Mouse (Mus musculus) hindbrain, postnatal 0 days (tissue): ENCODE data around the gene Abl1. TPM values are rescaled to one million over a fixed set of nuclear protein-coding genes. Genes with fewer than 3 reads are reported as not detected.

ENCODE experiments used
- ATAC-seq: fragments of 200-750 bp; cut with Nextera tagmentation; 2 replicates; pipeline ENCODE4 v1.8.0; 2017; ENCODE audit warnings: mild to moderate bottlenecking, moderate TSS enrichment, moderate library complexity
- DNase-seq: peaks from one replicate; pipeline ENCODE4 v3.0.0-alpha.2; 2015; ENCODE audit warnings: low spot score
- H3K27ac ChIP-seq: fragments of 300-500 bp; sonication (generic); 2 replicates; pipeline ENCODE4 v1.5.1; 2014; ENCODE audit warnings: mild to moderate bottlenecking
- H3K27me3 ChIP-seq: fragments of 300-500 bp; sonication (generic); 2 replicates; pipeline ENCODE4 v1.6.1; 2014; ENCODE audit warnings: low read length, mixed read lengths; ENCODE audit not compliant: insufficient read depth
- H3K36me3 ChIP-seq: fragments of 300-500 bp; sonication (generic); 2 replicates; pipeline ENCODE4 v1.6.1; 2014; ENCODE audit warnings: low read length, mixed read lengths; ENCODE audit not compliant: insufficient read depth
- H3K4me1 ChIP-seq: fragments of 300-500 bp; sonication (generic); 2 replicates; pipeline ENCODE4 v1.6.1; 2014; ENCODE audit warnings: antibody characterized with exemption, low read length, mixed read lengths; ENCODE audit not compliant: insufficient read depth
- H3K4me2 ChIP-seq: fragments of 300-500 bp; sonication (generic); 2 replicates; pipeline ENCODE4 v1.6.1; 2014; ENCODE audit warnings: low read depth, mild to moderate bottlenecking, low read length, moderate library complexity, mixed read lengths
- H3K4me3 ChIP-seq: fragments of 300-500 bp; sonication (generic); 2 replicates; pipeline ENCODE4 v1.5.1; 2014; ENCODE audit warnings: low read length
- H3K9ac ChIP-seq: fragments of 300-500 bp; sonication (generic); replicated peaks from 2 replicates; pipeline ENCODE4 v1.6.1; 2014; ENCODE audit warnings: mild to moderate bottlenecking, low read length, moderate library complexity, mixed read lengths
- H3K9me3 ChIP-seq: fragments of 300-500 bp; sonication (generic); 2 replicates; pipeline ENCODE4 v1.6.1; 2016; ENCODE audit warnings: low read length, mixed read lengths
- CTCF ChIP-seq: IDR thresholded peaks from 2 replicates; pipeline ENCODE4 v1.5.1; 2016; ENCODE audit warnings: antibody characterized with exemption, control low read depth, low read depth
- WGBS: fragments of 180-500 bp; shearing (Covaris S2); extraction: QIAGEN DNeasy Blood & Tissue Kit; methylation state at CpG from one replicate; pipeline ENCODE4 v1.1.7; 2014; 5-methylcytosine and 5-hydroxymethylcytosine counted together
- polyA plus RNA-seq: library from polyadenylated mRNA; unstranded; fragments of >200 nt; fragmentation: Nextera tagmentation; extraction: Ambion mirVana; gene quantifications from 2 replicates; pipeline ENCODE4 v1.2.1, GENCODE M21; 2015
- total RNA-seq: library from RNA; depleted of rRNA; stranded (reverse); fragments of >200 nt; gene quantifications from 2 replicates; pipeline ENCODE4 v1.2.3, GENCODE M21; 2014

The Abl1 gene
- total and polyA plus RNA-seq, 2 experiments from 2014 or later: 13.1 to 57.5 TPM

DNA sequence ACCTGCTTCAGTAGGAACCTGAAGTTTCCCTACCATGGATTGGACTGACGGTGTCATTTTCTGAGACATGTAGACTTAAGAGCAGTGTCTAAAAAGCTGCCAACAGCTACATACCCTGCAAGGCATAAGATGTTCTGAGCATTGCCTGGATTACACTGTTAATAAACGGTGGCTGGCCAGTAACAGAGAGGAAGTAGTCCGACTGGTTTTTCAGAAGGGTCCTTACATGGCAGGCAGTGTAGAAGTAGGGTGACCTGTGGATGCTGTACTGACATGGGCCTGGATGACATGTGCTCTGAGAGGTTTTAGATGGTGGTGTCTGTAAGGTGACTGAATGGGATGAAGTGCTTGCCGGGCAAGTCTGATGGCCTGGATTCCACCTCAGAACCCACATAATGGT lies 79.6 kb downstream of the Abl1 start:
- ATAC-seq (no peak), DNase-seq (no peak)
- no peak for TF ChIP-seq CTCF
- Histone ChIP-seq H3K27me3 (no peaks in the 10 kb centered on the region), H3K4me1 (peaks cover 24% of the 10 kb centered on the region), H3K9me3 (no peaks in the 10 kb centered on the region), H3K36me3 (no peaks in the 10 kb centered on the region), H3K27ac (no peak overlapping the region), H3K4me3 (no peak overlapping the region), H3K9ac (no peak overlapping the region), H3K4me2 (no peak overlapping the region)
- WGBS: 76% methylated on average over 4 of the region's 4 CpGs

DNA sequence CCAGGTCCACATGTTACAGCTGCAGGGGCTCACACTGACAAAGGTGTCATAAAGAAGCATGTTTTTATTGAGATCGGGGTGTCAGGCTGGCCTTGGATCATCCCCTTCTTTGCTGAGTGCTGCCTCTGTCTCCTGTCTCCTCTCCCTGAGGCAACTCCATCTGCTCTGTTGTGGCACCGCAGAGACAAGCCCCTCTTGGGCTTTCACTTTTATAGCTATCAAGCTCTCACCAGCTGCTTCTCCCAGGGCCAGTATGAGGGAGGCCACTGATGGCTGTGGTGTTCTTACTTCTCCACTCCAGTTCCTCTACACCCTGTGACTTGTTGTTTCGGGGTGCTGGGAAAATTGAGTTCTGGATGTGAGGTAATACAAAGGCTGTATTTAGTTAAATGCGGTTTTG lies 80.9 kb downstream of the Abl1 start:
- H3K36me3 ChIP-seq: no peaks in the 10 kb centered on the region
- peaks cover 16% of the 10 kb centered on the region for H3K4me1 ChIP-seq
- H3K4me2 ChIP-seq: no peak overlapping the region
- DNase-seq: no peak
- H3K9ac ChIP-seq: no peak overlapping the region
- no peak for TF ChIP-seq CTCF
- peak overlapping the region; percentile 59; the same call in 1 of the 2 replicates for H3K27ac ChIP-seq
- H3K27me3 ChIP-seq: no peaks in the 10 kb centered on the region
- no peaks in the 10 kb centered on the region for H3K9me3 ChIP-seq
- H3K4me3 ChIP-seq: no peak overlapping the region
- 42% methylated on average over 4 of the region's 4 CpGs for WGBS
- 0 out of 2 replicates have a peak, but pooled peaks have one; percentile 12 for ATAC-seq

DNA sequence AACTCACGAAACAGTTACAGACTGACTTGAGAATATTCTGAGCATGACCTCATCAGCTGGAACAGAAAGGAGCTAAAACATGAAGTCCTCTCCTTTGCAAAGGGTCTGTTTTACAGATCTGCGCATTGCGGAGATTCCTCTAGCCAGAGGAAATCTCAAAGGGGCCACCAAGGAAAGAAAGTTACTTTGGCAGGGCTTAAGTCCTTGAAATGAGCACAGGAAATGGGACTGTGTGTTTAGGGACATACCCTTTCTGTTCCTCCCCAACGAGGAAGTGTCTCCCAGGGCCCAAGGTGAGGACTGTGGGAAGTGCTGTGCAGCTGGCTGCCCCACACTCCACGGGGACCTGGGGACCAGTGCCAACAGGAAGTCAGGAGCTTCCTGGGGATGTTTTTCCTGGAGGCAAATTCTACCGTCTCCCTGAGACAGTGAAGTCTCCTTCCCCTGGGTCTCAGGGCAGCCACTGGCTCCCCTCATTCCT lies 81.5 kb downstream of the Abl1 start:
- Histone ChIP-seq H3K36me3 (no peaks in the 10 kb centered on the region), H3K4me2 (0 out of 2 replicates have a peak overlapping the region, but pooled peaks have one; percentile 13), H3K27me3 (no peaks in the 10 kb centered on the region), H3K4me1 (peaks cover 16% of the 10 kb centered on the region), H3K27ac (peak overlapping the region; percentile 59; the same call in 1 of the 2 replicates), H3K9me3 (no peaks in the 10 kb centered on the region), H3K9ac (no peak overlapping the region), H3K4me3 (no peak overlapping the region)
- no peak for TF ChIP-seq CTCF
- 35% methylated on average over 6 of the region's 6 CpGs for WGBS
- DNase-seq: no peak
- no peak for ATAC-seq

DNA sequence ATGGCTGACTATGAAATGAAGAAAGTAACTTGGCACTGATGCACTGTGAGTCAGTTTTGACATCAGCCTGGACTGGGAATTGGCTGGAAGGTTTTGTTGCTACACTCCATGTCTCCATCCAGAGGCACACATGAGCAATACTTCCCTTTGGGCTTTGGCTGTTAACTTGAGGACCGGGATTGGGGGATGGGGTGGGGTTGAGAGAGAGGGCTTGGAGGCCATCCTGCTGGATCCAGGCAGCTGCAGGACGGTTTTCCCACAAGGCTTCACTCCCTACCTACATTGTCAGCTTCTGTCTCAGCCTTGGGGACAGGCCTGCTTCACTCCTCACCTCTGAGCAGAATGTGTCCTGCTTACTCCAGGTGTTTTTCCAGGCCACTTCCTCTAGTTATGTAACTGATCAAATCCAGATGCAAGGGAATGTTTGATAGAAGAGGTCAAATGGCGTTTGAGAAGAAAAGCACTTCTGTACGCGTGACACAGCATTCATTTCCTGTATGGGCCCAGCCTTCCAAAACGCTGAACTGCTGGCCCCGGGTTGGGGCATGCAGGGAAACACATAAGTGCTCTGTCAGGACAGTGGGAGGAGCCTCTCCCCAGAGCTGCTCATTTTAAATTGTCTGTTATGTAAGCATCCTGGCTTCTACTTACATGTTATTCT lies 82.7 kb downstream of the Abl1 start:
- H3K27me3 ChIP-seq: no peaks in the 10 kb centered on the region
- 57% methylated on average over 7 of the region's 7 CpGs for WGBS
- ATAC-seq (no peak), DNase-seq (peak; percentile 39)
- H3K36me3 ChIP-seq: no peaks in the 10 kb centered on the region
- no peak overlapping the region for H3K9ac ChIP-seq
- H3K9me3 ChIP-seq: no peaks in the 10 kb centered on the region
- no peak overlapping the region for H3K4me3 ChIP-seq
- H3K27ac ChIP-seq: peak overlapping the region; percentile 38; the same call in 1 of the 2 replicates
- TF ChIP-seq CTCF: peak; percentile 26; the same call in 1 of the 2 replicates
- H3K4me1 ChIP-seq: peaks cover 16% of the 10 kb centered on the region
- no peak overlapping the region for H3K4me2 ChIP-seq

DNA sequence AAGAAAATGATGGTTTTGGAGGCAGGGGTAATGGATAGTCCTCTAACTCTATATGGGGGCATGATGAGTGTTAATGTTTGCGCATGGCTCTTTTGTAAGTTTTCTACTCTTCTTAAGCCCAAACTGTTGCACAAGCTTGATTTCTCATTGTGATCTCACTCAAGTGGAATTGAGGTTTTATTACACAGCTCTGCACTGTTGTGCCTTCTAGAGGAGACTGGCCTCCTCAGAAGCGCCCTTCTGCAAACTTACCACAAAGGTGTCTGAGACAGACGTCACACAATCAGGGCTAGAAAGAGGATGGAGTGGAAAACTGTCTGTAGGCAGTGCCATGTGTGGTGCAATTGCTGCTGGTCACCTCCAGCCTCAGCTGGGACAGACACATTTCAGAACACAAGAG lies 88.3 kb downstream of the Abl1 start:
- H3K4me1 ChIP-seq: no peaks in the 10 kb centered on the region
- H3K4me3 ChIP-seq: no peak overlapping the region

DNA sequence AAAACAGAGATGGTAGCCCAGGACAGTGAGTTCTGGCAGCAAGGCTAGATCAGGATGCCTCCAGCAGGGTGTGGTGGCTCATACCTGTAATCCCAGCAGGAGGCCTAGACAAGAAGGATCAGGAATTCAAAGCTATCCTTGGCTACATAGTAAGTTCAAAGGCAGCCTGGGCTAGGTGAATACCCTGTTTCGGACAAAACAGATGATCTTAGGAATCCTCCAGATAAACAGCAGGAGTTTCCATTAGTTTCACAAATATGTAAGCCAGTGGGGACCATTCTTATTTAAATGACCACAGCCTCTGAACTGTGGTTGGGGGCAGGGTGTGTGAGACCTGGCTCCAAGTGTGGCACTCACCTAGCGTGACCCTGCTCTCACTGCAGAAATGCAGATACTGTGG lies 91.1 kb downstream of the Abl1 start:
- H3K27ac ChIP-seq: no peak overlapping the region
- no peak for TF ChIP-seq CTCF
- 81% methylated on average over 2 of the region's 2 CpGs for WGBS
- no peaks in the 10 kb centered on the region for H3K4me1 ChIP-seq
- no peaks in the 10 kb centered on the region for H3K27me3 ChIP-seq
- no peak overlapping the region for H3K9ac ChIP-seq
- no peak overlapping the region for H3K4me3 ChIP-seq
- ATAC-seq (no peak), DNase-seq (no peak)
- H3K9me3 ChIP-seq: no peaks in the 10 kb centered on the region
- no peak overlapping the region for H3K4me2 ChIP-seq
- H3K36me3 ChIP-seq: peaks cover 15% of the 10 kb centered on the region; the same call in 1 of the 2 replicates

More for the DNA sequence above, 88.3 kb downstream of the Abl1 start:
- TF ChIP-seq CTCF: no peak
- 97% methylated on average over 3 of the region's 3 CpGs for WGBS
- DNase-seq: no peak
- H3K36me3 ChIP-seq: peaks cover 15% of the 10 kb centered on the region; the same call in 1 of the 2 replicates
- ATAC-seq: no peak
- no peak overlapping the region for H3K27ac ChIP-seq
- H3K4me2 ChIP-seq: no peak overlapping the region
- H3K27me3 ChIP-seq: no peaks in the 10 kb centered on the region
- H3K9ac ChIP-seq: no peak overlapping the region
- H3K9me3 ChIP-seq: no peaks in the 10 kb centered on the region
